Mouse (Mus musculus): ENCODE data around the gene Abi3. TPM values are rescaled to one million over a fixed set of nuclear protein-coding genes. Genes with fewer than 3 reads are reported as not detected.

The Abi3 gene
- polyA plus RNA-seq, 1 experiment from 2014 or later, result 2.4 TPM

- Histone ChIP-seq H3K27me3 (ENCODE audit: control insufficient read depth, insufficient read depth, low read length) (no peaks in the 10 kb centered on the region; the same call in 1 of the 2 replicates), H3K9me3 (ENCODE audit: control insufficient read depth, low read length) (no peaks in the 10 kb centered on the region), H3K4me3 (ENCODE audit: low read depth, low read length) (no peak overlapping the region), H3K4me2 (replicated peaks; ENCODE audit: low read depth, low read length) (no peak overlapping the region), H3K27ac (ENCODE audit: low read depth, low read length) (no peak overlapping the region), H3K36me3 (ENCODE audit: control insufficient read depth, insufficient read depth, low read length) (no peaks in the 10 kb centered on the region), H3K9ac (ENCODE audit: low read depth, low read length) (no peak overlapping the region), H3K4me1 (replicated peaks; ENCODE audit: control insufficient read depth, insufficient read depth, low read length) (0 out of 2 replicates have a peak, but pooled peaks cover 2% of the 10 kb centered on the region)
- no peak for DNase-seq (ENCODE audit: low spot score)
- no peak for ATAC-seq (ENCODE audit: low FRiP score)
- 88% methylated on average over 13 of the region's 13 CpGs for WGBS
These were observed 50.5 kb downstream of the Abi3 start for GRCm38 (mm10) chr11:95791787-95792186.

GRCm38 (mm10) chr11:95789451-95789891 is 52.8 kb downstream of the Abi3 start:
- Histone ChIP-seq H3K27ac (ENCODE audit: low read depth, low read length) (no peak overlapping the region), H3K4me3 (ENCODE audit: low read depth, low read length) (no peak overlapping the region), H3K4me2 (replicated peaks; ENCODE audit: low read depth, low read length) (no peak overlapping the region), H3K36me3 (ENCODE audit: control insufficient read depth, insufficient read depth, low read length) (no peaks in the 10 kb centered on the region), H3K4me1 (replicated peaks; ENCODE audit: control insufficient read depth, insufficient read depth, low read length) (no peaks in the 10 kb centered on the region), H3K9ac (ENCODE audit: low read depth, low read length) (no peak overlapping the region), H3K27me3 (ENCODE audit: control insufficient read depth, insufficient read depth, low read length) (no peaks in the 10 kb centered on the region), H3K9me3 (ENCODE audit: control insufficient read depth, low read length) (no peaks in the 10 kb centered on the region; the same call in 1 of the 2 replicates)
- DNase-seq (ENCODE audit: low spot score), result no peak
- WGBS, result 87% methylated on average over 8 of the region's 8 CpGs
- no peak for ATAC-seq (ENCODE audit: low FRiP score)

- no peak overlapping the region for H3K27ac ChIP-seq (ENCODE audit: low read depth, low read length)
- H3K9ac ChIP-seq (ENCODE audit: low read depth, low read length), result no peak overlapping the region
- H3K36me3 ChIP-seq (ENCODE audit: control insufficient read depth, insufficient read depth, low read length), result no peaks in the 10 kb centered on the region
- no peaks in the 10 kb centered on the region for H3K27me3 ChIP-seq (ENCODE audit: control insufficient read depth, insufficient read depth, low read length)
- H3K9me3 ChIP-seq (ENCODE audit: control insufficient read depth, low read length), result no peaks in the 10 kb centered on the region; the same call in 1 of the 2 replicates
- H3K4me1 ChIP-seq (replicated peaks; ENCODE audit: control insufficient read depth, insufficient read depth, low read length), result no peaks in the 10 kb centered on the region
- DNase-seq (ENCODE audit: low spot score), result no peak
- ATAC-seq (ENCODE audit: low FRiP score), result no peak
- no peak overlapping the region for H3K4me2 ChIP-seq (replicated peaks; ENCODE audit: low read depth, low read length)
- no peak overlapping the region for H3K4me3 ChIP-seq (ENCODE audit: low read depth, low read length)
- 89% methylated on average over 6 of the region's 6 CpGs for WGBS
These were observed 55.8 kb downstream of the Abi3 start for GRCm38 (mm10) chr11:95786511-95786910.

GRCm38 (mm10) chr11:95785675-95786074 is 56.6 kb downstream of the Abi3 start:
- H3K4me2 ChIP-seq (replicated peaks; ENCODE audit: low read depth, low read length), result no peak overlapping the region
- no peaks in the 10 kb centered on the region for H3K27me3 ChIP-seq (ENCODE audit: control insufficient read depth, insufficient read depth, low read length)
- H3K4me3 ChIP-seq (ENCODE audit: low read depth, low read length), result no peak overlapping the region
- no peaks in the 10 kb centered on the region for H3K36me3 ChIP-seq (ENCODE audit: control insufficient read depth, insufficient read depth, low read length)
- peak; percentile 28 for DNase-seq (ENCODE audit: low spot score)
- no peaks in the 10 kb centered on the region; the same call in 1 of the 2 replicates for H3K9me3 ChIP-seq (ENCODE audit: control insufficient read depth, low read length)
- no peak for ATAC-seq (ENCODE audit: low FRiP score)
- no peak overlapping the region for H3K9ac ChIP-seq (ENCODE audit: low read depth, low read length)
- WGBS, result 95% methylated on average over 4 of the region's 4 CpGs
- no peak overlapping the region for H3K27ac ChIP-seq (ENCODE audit: low read depth, low read length)
- no peaks in the 10 kb centered on the region for H3K4me1 ChIP-seq (replicated peaks; ENCODE audit: control insufficient read depth, insufficient read depth, low read length)

GRCm38 (mm10) chr11:95783958-95784357 is 58.3 kb downstream of the Abi3 start:
- H3K4me3 ChIP-seq (ENCODE audit: low read depth, low read length), result no peak overlapping the region
- H3K36me3 ChIP-seq (ENCODE audit: control insufficient read depth, insufficient read depth, low read length), result no peaks in the 10 kb centered on the region
- DNase-seq (ENCODE audit: low spot score) (no peak), ATAC-seq (ENCODE audit: low FRiP score) (no peak)
- WGBS, result 85% methylated on average over 9 of the region's 9 CpGs
- H3K9me3 ChIP-seq (ENCODE audit: control insufficient read depth, low read length), result no peaks in the 10 kb centered on the region; the same call in 1 of the 2 replicates
- H3K9ac ChIP-seq (ENCODE audit: low read depth, low read length), result no peak overlapping the region
- H3K27me3 ChIP-seq (ENCODE audit: control insufficient read depth, insufficient read depth, low read length), result no peaks in the 10 kb centered on the region
- no peak overlapping the region for H3K27ac ChIP-seq (ENCODE audit: low read depth, low read length)
- no peaks in the 10 kb centered on the region for H3K4me1 ChIP-seq (replicated peaks; ENCODE audit: control insufficient read depth, insufficient read depth, low read length)
- no peak overlapping the region for H3K4me2 ChIP-seq (replicated peaks; ENCODE audit: low read depth, low read length)

DNA sequence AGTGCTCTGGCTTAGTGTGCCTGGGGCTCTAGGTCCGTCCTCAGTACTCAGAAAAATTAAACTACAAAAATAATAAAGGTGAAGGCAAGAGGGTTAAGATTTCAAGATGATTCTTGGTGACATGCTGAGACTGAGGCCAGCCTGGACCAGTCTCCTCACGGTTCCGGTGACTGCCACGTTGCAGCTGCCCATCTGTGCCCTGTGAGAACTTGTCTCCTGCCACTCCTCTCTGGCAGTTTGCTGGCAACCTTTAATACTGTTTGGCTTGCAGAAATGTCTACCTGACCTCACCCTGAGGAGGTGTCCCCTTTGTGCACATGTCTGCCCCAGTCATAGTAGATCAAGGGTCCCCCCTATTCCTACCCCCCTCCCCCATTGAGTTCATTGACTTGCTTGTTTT is 58.8 kb downstream of the Abi3 start:
- no peak overlapping the region for H3K4me3 ChIP-seq (ENCODE audit: low read depth, low read length)
- no peaks in the 10 kb centered on the region for H3K4me1 ChIP-seq (replicated peaks; ENCODE audit: control insufficient read depth, insufficient read depth, low read length)
- no peaks in the 10 kb centered on the region for H3K36me3 ChIP-seq (ENCODE audit: control insufficient read depth, insufficient read depth, low read length)
- no peak overlapping the region for H3K27ac ChIP-seq (ENCODE audit: low read depth, low read length)
- H3K9ac ChIP-seq (ENCODE audit: low read depth, low read length), result no peak overlapping the region
- H3K27me3 ChIP-seq (ENCODE audit: control insufficient read depth, insufficient read depth, low read length), result no peaks in the 10 kb centered on the region
- DNase-seq (ENCODE audit: low spot score), result no peak
- H3K4me2 ChIP-seq (replicated peaks; ENCODE audit: low read depth, low read length), result no peak overlapping the region
- H3K9me3 ChIP-seq (ENCODE audit: control insufficient read depth, low read length), result no peaks in the 10 kb centered on the region; the same call in 1 of the 2 replicates
- ATAC-seq (ENCODE audit: low FRiP score), result no peak
- 78% methylated on average over 4 of the region's 4 CpGs for WGBS

DNA sequence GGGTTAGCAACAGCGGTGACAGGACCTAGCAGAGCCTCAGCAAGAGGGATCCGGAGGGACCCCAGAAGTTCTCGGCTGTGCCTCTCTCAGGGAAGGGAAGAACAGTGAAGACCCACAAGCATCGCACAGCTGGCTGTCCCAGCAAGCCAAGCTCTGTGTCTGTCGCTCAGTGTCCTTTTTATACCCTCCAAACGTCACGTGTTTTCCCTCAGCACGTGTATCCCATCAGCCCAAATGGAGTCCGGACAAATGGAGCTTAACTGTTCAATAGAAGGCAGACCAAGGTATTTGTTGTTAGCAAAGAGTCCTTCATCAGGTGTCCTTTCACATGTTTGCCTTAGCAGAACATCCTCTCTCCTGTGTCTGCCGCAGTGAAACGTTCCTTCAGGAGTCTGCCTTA is 60.7 kb downstream of the Abi3 start:
- no peak overlapping the region for H3K9ac ChIP-seq (ENCODE audit: low read depth, low read length)
- ATAC-seq (ENCODE audit: low FRiP score), result no peak
- no peaks in the 10 kb centered on the region for H3K4me1 ChIP-seq (replicated peaks; ENCODE audit: control insufficient read depth, insufficient read depth, low read length)
- no peaks in the 10 kb centered on the region for H3K36me3 ChIP-seq (ENCODE audit: control insufficient read depth, insufficient read depth, low read length)
- DNase-seq (ENCODE audit: low spot score), result no peak
- no peak overlapping the region for H3K27ac ChIP-seq (ENCODE audit: low read depth, low read length)
- no peaks in the 10 kb centered on the region for H3K27me3 ChIP-seq (ENCODE audit: control insufficient read depth, insufficient read depth, low read length)
- H3K4me3 ChIP-seq (ENCODE audit: low read depth, low read length), result no peak overlapping the region
- no peaks in the 10 kb centered on the region; the same call in 1 of the 2 replicates for H3K9me3 ChIP-seq (ENCODE audit: control insufficient read depth, low read length)
- H3K4me2 ChIP-seq (replicated peaks; ENCODE audit: low read depth, low read length), result no peak overlapping the region
- 88% methylated on average over 11 of the region's 11 CpGs for WGBS

- ATAC-seq (ENCODE audit: low FRiP score) (no peak), DNase-seq (ENCODE audit: low spot score) (no peak)
- H3K4me3 ChIP-seq (ENCODE audit: low read depth, low read length), result no peak overlapping the region
- WGBS, result 92% methylated on average over 8 of the region's 8 CpGs
- no peaks in the 10 kb centered on the region; the same call in 1 of the 2 replicates for H3K9me3 ChIP-seq (ENCODE audit: control insufficient read depth, low read length)
- H3K36me3 ChIP-seq (ENCODE audit: control insufficient read depth, insufficient read depth, low read length), result no peaks in the 10 kb centered on the region
- no peaks in the 10 kb centered on the region for H3K4me1 ChIP-seq (replicated peaks; ENCODE audit: control insufficient read depth, insufficient read depth, low read length)
- H3K9ac ChIP-seq (ENCODE audit: low read depth, low read length), result no peak overlapping the region
- no peak overlapping the region for H3K4me2 ChIP-seq (replicated peaks; ENCODE audit: low read depth, low read length)
- H3K27ac ChIP-seq (ENCODE audit: low read depth, low read length), result no peak overlapping the region
- no peaks in the 10 kb centered on the region for H3K27me3 ChIP-seq (ENCODE audit: control insufficient read depth, insufficient read depth, low read length)
These were observed 61.8 kb downstream of the Abi3 start for GRCm38 (mm10) chr11:95780480-95780879.
